Mouse (Mus musculus) testis, adult 2 months (tissue): Measurements from ENCODE around the gene Mier2. TPM values are rescaled to one million over a fixed set of nuclear protein-coding genes. Genes with fewer than 3 reads are reported as not detected.
A peak's percentile ranks its signal among the peaks of the same experiment; 100 is the strongest.

Experiments used
- H3K27ac ChIP-seq: fragments of 200-500 bp; 2 replicates; pipeline ENCODE4 v1.5.1; 2012; ENCODE audit warnings: low read depth, low read length; ENCODE audit not compliant: control insufficient read depth, insufficient read depth
- H3K27me3 ChIP-seq: fragments of 200-500 bp; 2 replicates; pipeline ENCODE4 v1.6.1; 2012; ENCODE audit warnings: mild to moderate bottlenecking, low read length, moderate library complexity; ENCODE audit not compliant: control insufficient read depth, insufficient read depth
- H3K36me3 ChIP-seq: fragments of 200-500 bp; 2 replicates; pipeline ENCODE4 v1.6.1; 2012; ENCODE audit warnings: mild to moderate bottlenecking, low read length; ENCODE audit not compliant: control insufficient read depth, insufficient read depth
- H3K4me1 ChIP-seq: fragments of 200-500 bp; 2 replicates; pipeline ENCODE4 v1.6.1; 2012; ENCODE audit warnings: low read length; ENCODE audit not compliant: control insufficient read depth, insufficient read depth
- H3K4me3 ChIP-seq: fragments of 200-500 bp; 2 replicates; pipeline ENCODE4 v1.5.1; 2012; ENCODE audit warnings: low read depth, mild to moderate bottlenecking, low read length, moderate library complexity, mixed read lengths; ENCODE audit not compliant: control insufficient read depth
- CTCF ChIP-seq: fragments of 200-500 bp; IDR thresholded peaks from 2 replicates; pipeline ENCODE4 v1.5.1; 2012; ENCODE audit warnings: low read depth, mild to moderate bottlenecking, inconsistent platforms, low read length, moderate library complexity; ENCODE audit not compliant: control insufficient read depth, insufficient read depth, insufficient replicate concordance
- POLR2A ChIP-seq: fragments of 200-500 bp; IDR thresholded peaks from 2 replicates; pipeline ENCODE4 v1.6.1; 2012; ENCODE audit warnings: low read depth, mild to moderate bottlenecking, inconsistent platforms, low read length, moderate library complexity; ENCODE audit not compliant: control insufficient read depth
- polyA plus RNA-seq: library from polyadenylated mRNA; depleted of rRNA; stranded (reverse); fragments of >200 nt; gene quantifications from 2 replicates; pipeline ENCODE4 v1.2.3, GENCODE M21; 2012

Mier2 gene
- polyA plus RNA-seq, 1 experiment, result 28.0 TPM

DNA sequence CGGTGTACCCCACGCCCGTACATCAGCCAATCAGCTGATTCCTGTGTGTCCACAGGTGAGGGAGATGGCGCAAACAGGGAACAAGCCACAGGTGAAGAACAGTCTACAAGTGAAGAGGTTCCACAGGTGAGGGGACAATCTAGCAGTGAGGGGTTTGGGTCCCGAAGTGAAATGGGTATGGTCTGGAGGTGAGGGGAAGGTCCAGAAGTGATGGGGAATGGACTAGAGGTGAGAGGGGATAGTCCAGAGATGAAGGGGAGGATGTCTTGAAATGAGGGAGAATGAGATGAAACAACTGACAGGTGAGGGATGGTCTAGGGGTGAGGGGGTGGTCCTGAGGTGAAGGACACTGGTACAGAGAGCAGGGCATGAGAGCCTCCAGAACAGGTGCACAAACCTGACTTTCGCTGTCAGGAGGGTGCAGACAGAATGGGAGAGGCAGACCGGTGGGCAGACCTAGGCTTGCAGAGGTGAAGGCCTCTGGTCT is 282 bp upstream of the Mier2 start:
- peak overlapping the region; percentile 94 for H3K4me3 ChIP-seq
- no peak overlapping the region for H3K27ac ChIP-seq
- no peaks in the 10 kb centered on the region for H3K36me3 ChIP-seq
- H3K27me3 ChIP-seq, result no peaks in the 10 kb centered on the region
- TF ChIP-seq CTCF (no peak), POLR2A (no peak)
- peaks cover 24% of the 10 kb centered on the region for H3K4me1 ChIP-seq

DNA sequence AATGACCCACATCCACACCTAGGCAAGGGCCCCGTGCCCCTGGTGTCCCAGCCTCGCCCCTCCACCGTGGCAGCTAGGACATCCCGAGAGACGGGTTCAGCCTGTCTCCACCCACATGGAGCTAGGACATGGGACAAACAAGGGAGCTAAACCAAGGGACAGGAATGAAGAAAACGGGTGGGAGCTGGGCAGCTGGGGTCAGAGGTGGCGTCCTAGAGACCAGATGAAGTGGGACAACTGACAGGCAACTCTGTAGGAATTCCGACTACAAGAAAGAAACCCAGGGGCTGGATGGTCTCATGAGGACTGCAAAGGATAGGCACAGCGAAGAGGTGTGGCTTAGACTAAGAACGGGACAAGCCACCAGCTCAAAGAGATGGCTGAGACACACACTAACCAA is 1.3 kb downstream of the Mier2 start:
- Histone ChIP-seq H3K27me3 (no peaks in the 10 kb centered on the region), H3K4me3 (no peak overlapping the region), H3K27ac (0 out of 2 replicates have a peak overlapping the region, but pooled peaks have one; percentile 7), H3K4me1 (peaks cover 24% of the 10 kb centered on the region), H3K36me3 (no peaks in the 10 kb centered on the region)
- TF ChIP-seq CTCF (no peak), POLR2A (no peak)

DNA sequence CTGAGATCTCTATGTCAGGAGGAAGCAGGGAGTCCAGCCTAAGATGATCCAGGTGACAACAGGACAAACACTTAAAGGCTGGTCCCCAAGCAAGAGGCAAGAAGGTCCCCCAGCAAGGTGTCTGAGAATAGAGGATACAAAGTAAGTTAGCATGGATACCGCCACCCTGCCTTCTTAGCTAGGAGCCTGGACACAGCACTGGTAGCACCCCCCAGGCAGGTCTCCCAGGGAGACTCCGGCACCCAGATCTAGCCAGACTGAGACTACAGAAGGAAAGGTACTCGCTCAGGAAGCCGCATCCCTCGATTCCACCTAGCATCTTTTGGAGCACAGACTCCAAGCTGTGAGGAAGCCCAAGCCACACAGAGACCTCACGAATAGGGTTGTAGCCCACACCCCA is 1.8 kb downstream of the Mier2 start:
- H3K4me3 ChIP-seq, result no peak overlapping the region
- no peaks in the 10 kb centered on the region for H3K27me3 ChIP-seq
- H3K4me1 ChIP-seq, result peaks cover 24% of the 10 kb centered on the region
- H3K27ac ChIP-seq, result no peak overlapping the region
- TF ChIP-seq CTCF (no peak), POLR2A (no peak)
- no peaks in the 10 kb centered on the region for H3K36me3 ChIP-seq

DNA sequence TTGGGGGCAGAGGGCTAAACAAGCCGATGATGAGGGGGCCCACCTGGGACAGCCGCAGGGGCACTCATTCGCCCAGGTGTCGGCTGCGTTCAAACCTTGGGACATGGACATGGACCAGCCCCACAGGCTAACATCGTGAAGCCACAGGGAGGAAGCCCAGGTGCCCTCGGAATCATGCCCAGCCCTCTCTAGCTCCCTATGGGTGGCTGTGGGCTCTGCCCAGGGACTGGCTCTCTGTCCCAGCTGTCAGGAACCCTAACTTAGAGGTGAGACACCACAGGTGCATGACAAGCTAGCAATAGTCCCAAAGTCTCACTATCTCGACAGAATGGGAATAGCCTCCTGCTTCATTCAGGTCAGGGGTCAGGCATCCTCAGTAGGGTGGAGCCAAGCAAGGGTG is 2.5 kb downstream of the Mier2 start:
- Histone ChIP-seq H3K4me1 (peaks cover 24% of the 10 kb centered on the region), H3K27ac (no peak overlapping the region), H3K36me3 (no peaks in the 10 kb centered on the region), H3K27me3 (no peaks in the 10 kb centered on the region), H3K4me3 (no peak overlapping the region)
- TF ChIP-seq CTCF, result no peak
- TF ChIP-seq POLR2A, result no peak

- Histone ChIP-seq H3K27me3 (no peaks in the 10 kb centered on the region), H3K36me3 (no peaks in the 10 kb centered on the region), H3K27ac (no peak overlapping the region), H3K4me1 (peaks cover 22% of the 10 kb centered on the region), H3K4me3 (no peak overlapping the region)
- TF ChIP-seq POLR2A, result peak; percentile 40; the same call in 1 of the 2 replicates
- TF ChIP-seq CTCF, result no peak
Observed at GRCm38 (mm10) chr10:79550366-79550765, 4.6 kb downstream of the Mier2 start.

DNA sequence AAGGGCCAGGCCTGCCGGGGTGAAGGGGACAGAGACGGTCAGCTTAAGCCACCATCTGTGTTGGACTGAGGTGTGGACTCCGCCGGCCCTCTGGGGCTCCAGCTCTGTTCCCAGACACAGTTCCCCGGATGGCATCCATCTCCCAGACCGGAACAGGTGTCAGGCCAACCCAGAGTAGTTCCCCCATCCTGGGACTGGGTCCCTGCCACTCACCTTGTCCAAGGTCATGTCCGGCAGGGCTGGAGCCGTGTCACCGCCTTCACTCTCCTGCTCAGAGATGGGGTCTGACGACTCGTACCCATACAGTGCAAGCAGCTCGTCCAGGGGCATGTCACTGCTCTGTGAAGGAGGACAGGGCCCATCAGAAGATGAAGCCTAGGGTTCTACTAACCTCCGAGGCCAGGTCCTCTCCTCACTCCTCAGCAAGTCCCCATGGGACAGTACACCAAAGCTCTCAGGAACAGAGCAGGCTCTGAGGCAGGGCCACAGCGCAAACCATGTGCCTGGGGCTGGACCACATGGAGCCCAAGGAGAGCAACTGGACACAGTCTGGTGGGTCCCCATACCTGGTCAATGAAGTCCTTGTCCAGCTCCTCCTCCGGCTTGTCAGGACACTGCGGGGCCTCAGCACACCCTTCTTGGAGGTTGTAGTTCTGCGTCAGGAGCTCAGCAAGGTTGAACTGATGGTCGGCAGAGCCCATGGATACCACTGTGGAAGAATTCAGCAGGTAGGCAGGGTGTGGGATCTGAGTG is 5.9 kb downstream of the Mier2 start:
- Histone ChIP-seq H3K27ac (no peak overlapping the region), H3K36me3 (no peaks in the 10 kb centered on the region), H3K4me3 (no peak overlapping the region), H3K27me3 (no peaks in the 10 kb centered on the region), H3K4me1 (peaks cover 14% of the 10 kb centered on the region)
- no peak for TF ChIP-seq CTCF
- TF ChIP-seq POLR2A, result no peak

GRCm38 (mm10) chr10:79548546-79548945 is 6.5 kb downstream of the Mier2 start:
- no peaks in the 10 kb centered on the region for H3K36me3 ChIP-seq
- H3K4me3 ChIP-seq, result no peak overlapping the region
- TF ChIP-seq POLR2A (no peak), CTCF (no peak)
- peaks cover 9% of the 10 kb centered on the region for H3K4me1 ChIP-seq
- H3K27me3 ChIP-seq, result no peaks in the 10 kb centered on the region
- no peak overlapping the region for H3K27ac ChIP-seq
